Mouse (Mus musculus) cerebral cortex, adult 2 months (tissue): ENCODE measurements around the gene Fer.

Experiments
- WGBS: fragments of 180-500 bp; shearing (Covaris S2); methylation state at CpG from one replicate; pipeline ENCODE4 v1.1.7; 2018; 5-methylcytosine and 5-hydroxymethylcytosine counted together

Fer gene

GRCm38 (mm10) chr17:63864171-63864571 is 1.3 kb downstream of the Fer start:
- under 1% methylated on average over 47 of the region's 48 CpGs for WGBS

GRCm38 (mm10) chr17:63871773-63872172 is 8.9 kb downstream of the Fer start:
- 62% methylated on average over 7 of the region's 7 CpGs for WGBS

- WGBS: 62% methylated on average over 4 of the region's 4 CpGs
Measured at GRCm38 (mm10) chr17:63878889-63879288, 16.0 kb downstream of the Fer start.

- 86% methylated on average over 4 of the region's 4 CpGs for WGBS
Measured at GRCm38 (mm10) chr17:63880009-63880408, 17.1 kb downstream of the Fer start.

DNA sequence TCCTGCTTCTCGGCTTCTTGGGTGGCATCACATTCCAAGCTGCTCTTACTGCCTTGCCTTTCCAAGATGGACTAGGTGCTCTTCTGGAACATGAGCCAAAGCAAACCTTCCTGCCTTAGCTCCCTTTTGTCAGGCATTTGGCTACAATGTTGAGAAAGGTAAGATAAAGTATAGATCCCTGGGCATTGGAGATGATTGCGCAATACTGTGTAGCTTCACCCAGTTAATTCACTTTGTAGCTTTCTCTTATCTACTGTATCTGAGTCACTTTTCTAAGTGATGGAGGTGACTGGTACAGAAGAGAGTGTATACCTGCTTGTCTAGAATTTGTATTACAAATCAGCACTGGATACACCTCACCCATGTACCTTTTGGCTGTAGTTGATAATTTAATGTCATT is 24.1 kb downstream of the Fer start:
- 98% methylated on average over 2 of the region's 2 CpGs for WGBS

DNA sequence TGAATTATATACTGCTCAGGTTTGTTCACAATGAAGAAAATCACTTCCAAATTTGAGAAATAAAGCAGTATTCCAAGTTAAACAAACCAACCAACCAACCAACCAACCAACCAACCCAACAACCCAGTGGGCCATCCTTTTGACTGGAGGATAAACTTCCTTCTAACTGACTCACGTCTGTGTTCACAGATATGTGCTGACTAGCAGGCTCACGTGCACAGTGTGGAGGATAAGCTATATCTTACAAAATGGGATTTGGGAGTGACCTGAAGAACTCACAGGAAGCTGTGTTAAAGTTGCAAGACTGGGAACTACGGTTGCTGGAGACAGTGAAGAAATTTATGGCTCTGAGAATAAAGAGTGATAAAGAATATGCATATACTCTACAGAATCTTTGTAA is 33.0 kb downstream of the Fer start:
- WGBS: 84% methylated on average over 3 of the region's 3 CpGs

DNA sequence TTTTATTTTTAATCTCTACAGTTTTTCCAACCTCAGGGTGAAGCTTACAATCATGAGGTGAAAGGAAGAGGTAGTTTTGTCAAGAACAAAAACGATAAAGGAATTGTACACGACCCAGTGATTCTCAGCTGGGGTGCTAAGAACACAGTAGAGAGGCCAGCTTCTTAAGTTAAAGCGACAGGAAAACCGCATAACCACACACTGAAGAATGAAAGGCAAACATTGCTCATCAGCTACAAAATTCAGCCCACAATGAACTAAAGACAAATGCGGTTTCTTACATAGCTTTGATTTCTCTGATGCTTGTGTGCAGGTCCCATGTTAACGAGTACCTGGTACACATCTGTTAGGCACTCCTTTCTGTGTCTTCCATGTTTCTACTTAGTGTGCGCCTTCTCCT is 34.2 kb downstream of the Fer start:
- 73% methylated on average over 7 of the region's 7 CpGs for WGBS

DNA sequence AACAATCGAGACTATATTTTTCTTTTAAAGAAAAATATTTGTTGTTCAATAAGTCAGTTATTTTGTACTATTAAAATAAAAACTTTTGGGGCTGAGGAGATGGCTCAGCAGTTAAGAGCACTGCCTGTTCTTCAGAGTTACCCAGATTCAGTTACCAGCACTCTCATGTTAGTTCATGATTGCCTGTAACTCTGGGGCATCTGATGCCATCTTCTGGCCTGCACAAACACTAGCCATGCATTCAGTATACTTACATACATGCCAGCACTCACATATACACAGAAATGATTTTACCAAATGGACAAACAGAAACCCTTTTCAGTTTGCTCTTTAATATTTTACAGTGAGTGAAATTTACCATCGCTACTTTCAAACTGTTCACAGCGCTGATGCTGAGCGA is 46.4 kb downstream of the Fer start:
- 93% methylated on average over 4 of the region's 4 CpGs for WGBS

DNA sequence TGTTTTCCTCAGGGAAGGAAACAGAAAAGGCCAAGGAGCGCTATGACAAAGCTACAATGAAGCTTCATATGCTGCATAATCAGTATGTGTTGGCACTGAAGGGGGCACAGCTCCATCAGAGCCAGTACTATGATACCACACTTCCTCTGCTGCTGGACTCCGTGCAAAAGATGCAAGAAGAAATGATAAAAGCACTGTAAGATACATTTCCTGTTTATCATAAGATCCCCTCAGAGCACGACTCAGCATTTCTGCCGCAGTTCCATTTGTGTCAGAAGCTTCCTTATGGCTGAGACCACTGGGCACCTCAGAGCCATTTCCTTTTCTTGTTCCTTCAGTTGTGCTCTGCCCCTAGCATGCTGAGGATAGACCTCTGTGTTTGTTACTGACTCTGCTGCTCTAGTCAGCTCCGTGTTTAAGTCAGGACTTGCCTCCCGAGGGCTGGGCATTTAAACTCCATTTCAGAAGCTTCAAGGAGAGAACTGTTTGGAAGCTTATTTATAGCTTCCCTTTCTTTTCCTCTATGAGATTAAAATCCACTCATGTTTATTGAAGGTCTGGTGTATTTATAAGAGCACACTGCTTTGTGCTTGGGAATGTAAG is 58.8 kb downstream of the Fer start:
- 46% methylated on average over 6 of the region's 6 CpGs for WGBS

GRCm38 (mm10) chr17:63925581-63925980 is 62.7 kb downstream of the Fer start:
- WGBS: 85% methylated on average over 3 of the region's 3 CpGs

DNA sequence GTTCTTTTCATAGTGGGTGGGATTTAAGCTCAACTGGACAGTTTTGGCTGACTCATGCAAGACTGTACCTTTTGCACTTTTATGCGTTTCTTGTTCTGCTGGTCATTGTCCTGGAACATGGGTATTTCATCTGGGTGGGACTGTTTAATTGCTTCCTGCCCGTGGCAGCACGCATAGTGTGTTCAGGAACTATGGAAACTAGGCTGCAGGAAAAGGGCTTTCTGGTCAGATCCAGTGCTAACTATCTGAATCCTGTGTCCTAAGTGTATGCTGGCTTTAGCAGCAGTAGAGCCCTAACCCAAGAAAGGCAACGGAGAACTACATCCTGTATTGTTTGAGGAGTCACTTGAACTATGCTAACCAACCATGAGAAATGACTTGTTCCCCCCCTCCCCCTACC is 67.8 kb downstream of the Fer start:
- 81% methylated on average over 4 of the region's 4 CpGs for WGBS

GRCm38 (mm10) chr17:63931556-63931955 is 68.7 kb downstream of the Fer start:
- WGBS: 66% methylated on average over 1 of the region's 1 CpGs

- 93% methylated on average over 2 of the region's 2 CpGs for WGBS
Measured at GRCm38 (mm10) chr17:63935408-63935807, 72.5 kb downstream of the Fer start.

- WGBS: 78% methylated on average over 18 of the region's 18 CpGs
Measured at GRCm38 (mm10) chr17:63937886-63938285, 75.0 kb downstream of the Fer start.

DNA sequence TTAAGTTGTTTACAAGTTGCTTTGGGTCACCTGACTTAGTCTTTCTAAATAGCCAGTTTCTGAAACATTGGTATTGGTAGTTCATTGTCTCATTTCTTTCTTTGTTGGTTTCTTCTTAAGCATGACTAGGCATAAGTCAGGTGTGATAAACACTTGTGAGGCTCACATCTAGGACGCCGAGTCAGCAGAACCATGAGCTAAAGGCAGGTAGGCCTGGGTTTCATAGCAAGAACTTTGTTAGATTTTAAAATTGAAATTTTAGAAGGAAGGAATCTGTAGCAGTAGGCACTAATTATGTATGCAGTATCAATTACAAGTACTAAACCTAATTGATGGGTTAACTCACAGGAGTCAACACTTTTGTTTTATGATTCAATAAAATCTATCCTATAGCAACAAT is 83.9 kb downstream of the Fer start:
- 98% methylated on average over 2 of the region's 2 CpGs for WGBS

DNA sequence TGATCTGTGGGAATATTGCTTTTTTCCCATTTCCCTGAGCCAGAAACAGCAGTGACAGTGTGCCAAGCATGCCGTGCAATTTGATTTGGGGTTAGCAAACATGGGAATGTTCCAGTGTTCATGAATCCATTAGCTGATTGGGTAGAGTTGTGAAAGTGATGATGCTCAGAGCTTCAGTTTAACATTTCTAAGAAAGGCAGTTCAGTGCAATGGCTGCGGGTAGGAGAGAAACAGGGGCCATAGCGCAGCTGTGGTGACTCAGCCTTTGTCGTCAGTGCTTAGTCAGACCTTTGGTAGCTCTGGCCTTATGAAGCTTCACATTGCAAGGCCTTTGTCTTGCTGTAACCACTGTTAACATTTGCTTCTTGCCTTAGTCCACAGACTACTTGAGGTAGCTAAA is 85.9 kb downstream of the Fer start:
- WGBS: 48% methylated on average over 4 of the region's 4 CpGs

- WGBS: 78% methylated on average over 2 of the region's 2 CpGs
Measured at GRCm38 (mm10) chr17:63951436-63951835, 88.6 kb downstream of the Fer start.

DNA sequence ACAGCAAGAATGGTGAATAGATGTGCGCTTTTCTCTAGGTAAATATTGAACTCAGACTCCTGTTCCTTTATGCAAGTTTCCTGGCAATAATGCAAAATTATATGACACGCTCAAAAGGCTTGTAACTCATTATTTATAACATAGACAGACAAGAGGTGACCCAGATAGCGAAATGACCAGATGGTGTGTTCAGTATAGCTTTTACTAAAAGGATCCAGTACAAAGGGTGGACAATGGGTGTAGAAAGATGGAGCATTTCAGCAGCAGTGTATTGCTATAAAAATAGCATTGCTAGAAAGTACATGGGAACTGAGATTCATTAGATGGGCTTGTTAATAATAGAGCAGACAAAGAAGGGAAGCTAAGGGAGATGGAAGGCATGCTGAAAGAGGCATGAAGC is 104.2 kb downstream of the Fer start:
- WGBS: 78% methylated on average over 3 of the region's 3 CpGs

GRCm38 (mm10) chr17:63969448-63969847 is 106.6 kb downstream of the Fer start:
- WGBS: 57% methylated on average over 10 of the region's 10 CpGs

GRCm38 (mm10) chr17:63970239-63970638 is 107.4 kb downstream of the Fer start:
- WGBS: 50% methylated on average over 5 of the region's 5 CpGs

DNA sequence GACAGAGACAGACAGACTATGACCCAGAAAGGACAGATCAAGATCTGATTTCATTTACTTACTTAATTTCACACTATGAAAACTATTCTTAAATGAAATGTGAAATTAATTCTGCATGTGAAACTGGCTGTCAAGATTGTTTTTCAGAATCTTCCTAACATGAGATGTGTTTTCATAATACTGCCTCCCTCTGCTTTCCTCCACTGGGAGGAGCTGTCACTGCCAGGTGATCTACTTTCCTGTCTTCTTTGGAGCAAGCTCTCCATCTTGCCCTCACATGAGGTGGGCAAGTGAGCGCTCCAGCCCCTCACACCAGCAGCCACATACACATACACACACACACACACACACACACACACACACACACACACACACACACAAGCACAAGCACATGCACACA is 108.1 kb downstream of the Fer start:
- 89% methylated on average over 1 of the region's 1 CpGs for WGBS

DNA sequence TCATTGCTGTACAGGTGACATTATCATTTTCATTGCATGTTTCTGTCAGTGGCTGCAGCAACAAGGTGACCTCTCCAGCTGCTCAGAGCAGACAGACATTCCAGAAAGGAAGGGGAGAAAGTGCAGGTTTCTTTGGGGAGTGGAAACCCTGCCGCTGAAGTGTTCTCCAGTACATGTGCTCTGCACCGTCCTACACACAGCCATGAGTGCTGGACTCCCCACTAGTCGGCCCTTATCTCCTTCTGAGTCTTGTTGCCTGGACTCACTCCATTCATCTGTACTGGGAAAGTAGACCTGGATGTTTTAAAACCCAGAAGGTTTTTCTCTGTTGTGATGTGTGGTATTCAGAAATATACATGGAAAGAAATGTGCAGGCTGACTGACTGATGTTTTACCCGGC is 109.3 kb downstream of the Fer start:
- WGBS: 82% methylated on average over 4 of the region's 4 CpGs

DNA sequence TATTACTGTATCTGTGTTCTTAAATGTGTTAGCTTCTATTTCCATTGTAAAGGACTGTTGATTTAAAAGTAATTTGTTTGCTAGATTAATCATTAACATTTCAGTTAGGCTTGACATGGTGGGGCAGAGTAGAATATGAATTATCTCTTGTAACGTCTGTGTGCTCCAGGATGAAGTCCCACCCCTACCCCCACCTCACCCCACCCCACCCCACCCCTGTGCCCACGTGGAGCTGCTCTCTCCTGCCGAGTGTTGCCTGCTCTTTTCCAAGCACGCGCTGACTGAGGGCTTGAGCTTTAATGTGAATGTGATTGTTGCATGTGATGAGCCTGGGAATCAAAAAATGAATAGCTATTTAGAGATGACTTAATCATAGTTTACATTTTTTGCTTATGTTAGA is 110.9 kb downstream of the Fer start:
- 66% methylated on average over 5 of the region's 5 CpGs for WGBS

GRCm38 (mm10) chr17:63974253-63974652 is 111.4 kb downstream of the Fer start:
- WGBS: 91% methylated on average over 5 of the region's 5 CpGs
